Mouse (Mus musculus) limb, embryonic 10.5 days (tissue): ENCODE data around the gene Ccdc105. TPM values are rescaled to one million over a fixed set of nuclear protein-coding genes. Genes with fewer than 3 reads are reported as not detected.
A peak's percentile ranks its signal among the peaks of the same experiment; 100 is the strongest.

Source experiments
- DNase-seq: peaks from one replicate; pipeline ENCODE4 v3.0.0-alpha.2; 2017; ENCODE audit warnings: low spot score
- H3K27ac ChIP-seq: fragments of 300-500 bp; sonication (generic); 2 replicates; pipeline ENCODE4 v1.5.1; 2016; ENCODE audit warnings: mild to moderate bottlenecking
- H3K27me3 ChIP-seq: fragments of 300-500 bp; sonication (generic); 2 replicates; pipeline ENCODE4 v1.6.1; 2016; ENCODE audit warnings: low read depth, mild to moderate bottlenecking; ENCODE audit not compliant: poor library complexity, severe bottlenecking
- H3K36me3 ChIP-seq: fragments of 300-500 bp; sonication (generic); 2 replicates; pipeline ENCODE4 v1.6.1; 2016; ENCODE audit warnings: mild to moderate bottlenecking, moderate library complexity
- H3K4me1 ChIP-seq: fragments of 300-500 bp; sonication (generic); 2 replicates; pipeline ENCODE4 v1.6.1; 2016
- H3K4me3 ChIP-seq: fragments of 300-500 bp; sonication (generic); 2 replicates; pipeline ENCODE4 v1.5.1; 2016; ENCODE audit warnings: mild to moderate bottlenecking, moderate library complexity
- H3K9me3 ChIP-seq: fragments of 300-500 bp; sonication (generic); replicated peaks from 2 replicates; pipeline ENCODE4 v1.6.1; 2016; ENCODE audit warnings: mild to moderate bottlenecking
- WGBS: fragments of 180-500 bp; shearing (Covaris S2); methylation state at CpG from one replicate; pipeline ENCODE4 v1.1.7; 2016; 5-methylcytosine and 5-hydroxymethylcytosine counted together
- polyA plus RNA-seq: library from polyadenylated mRNA; unstranded; fragments of >200 nt; fragmentation: Nextera tagmentation; extraction: Ambion mirVana; gene quantifications from 2 replicates; pipeline ENCODE4 v1.2.1, GENCODE M21; 2016

Ccdc105 gene
- polyA plus RNA-seq, 1 experiment from 2014 or later, result 0.14 TPM

DNA sequence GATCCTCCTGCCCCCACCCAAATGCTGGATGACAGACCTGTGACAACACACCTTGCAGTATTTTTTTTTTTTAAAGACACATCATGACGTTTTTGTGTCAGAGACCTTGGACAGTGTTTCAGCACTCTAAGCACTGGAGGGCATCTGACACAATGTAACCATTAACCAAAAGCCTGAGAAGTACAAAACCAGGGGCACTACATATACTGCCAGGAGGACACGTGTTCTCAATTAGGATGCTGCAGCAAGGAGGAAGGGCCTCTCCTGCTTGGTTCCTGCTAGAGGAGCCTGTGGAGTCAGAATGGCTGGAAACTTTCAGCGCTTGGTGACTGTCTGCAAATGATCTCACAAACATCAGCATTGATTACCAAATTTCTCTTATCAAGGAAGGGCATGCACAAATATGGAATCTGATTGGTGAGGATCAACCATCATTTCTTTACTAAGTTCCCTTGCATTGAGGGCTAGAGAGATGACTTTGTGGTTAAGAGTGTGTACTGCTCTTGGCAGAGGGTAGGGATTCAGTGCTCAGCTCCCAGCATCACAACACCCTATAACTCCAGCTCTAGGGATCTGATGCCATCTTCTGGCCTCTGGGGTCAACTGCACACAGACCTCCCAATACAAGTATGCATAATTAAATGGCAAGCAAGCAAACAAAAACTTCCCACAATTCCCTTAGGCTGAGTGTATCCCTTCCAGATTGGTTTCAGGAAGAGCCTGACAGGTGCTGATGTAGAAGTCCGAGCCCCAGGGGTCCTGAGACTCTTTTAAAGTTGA is 7.2 kb downstream of the Ccdc105 start:
- peaks cover 31% of the 10 kb centered on the region for H3K4me1 ChIP-seq
- H3K4me3 ChIP-seq, result no peak overlapping the region
- WGBS, result 37% methylated on average over 4 of the region's 4 CpGs
- no peaks in the 10 kb centered on the region for H3K36me3 ChIP-seq
- peaks cover 13% of the 10 kb centered on the region for H3K27me3 ChIP-seq
- 0 out of 2 replicates have a peak overlapping the region, but pooled peaks have one; percentile 19 for H3K27ac ChIP-seq
- H3K9me3 ChIP-seq, result no peaks in the 10 kb centered on the region
- no peak for DNase-seq

DNA sequence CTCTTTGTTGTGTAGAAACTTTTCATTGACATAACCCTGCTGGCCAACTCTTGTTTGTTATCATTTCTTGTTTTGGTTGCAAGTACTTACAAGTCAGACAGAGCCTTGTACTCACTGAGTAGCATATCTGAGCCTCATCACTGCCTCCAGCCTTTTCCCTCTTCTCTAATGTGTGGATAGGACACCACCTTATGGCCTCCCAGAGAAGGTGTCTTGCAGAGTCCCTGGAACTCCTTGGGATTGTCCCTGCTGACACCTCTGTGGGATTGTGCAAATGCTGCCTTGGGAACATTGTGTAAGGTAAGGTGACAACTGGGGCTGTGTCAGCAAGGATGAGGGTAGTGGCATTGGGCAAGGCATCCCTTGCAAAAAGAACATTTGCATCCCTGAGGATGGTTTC is 9.1 kb downstream of the Ccdc105 start:
- Histone ChIP-seq H3K4me1 (peaks cover 31% of the 10 kb centered on the region), H3K9me3 (no peaks in the 10 kb centered on the region)
- DNase-seq, result no peak

GRCm38 (mm10) chr10:78739821-78740220 is 13.0 kb downstream of the Ccdc105 start:
- DNase-seq, result no peak
- 86% methylated on average over 4 of the region's 4 CpGs for WGBS
- H3K27ac ChIP-seq, result no peak overlapping the region

More for the DNA sequence above, 9.1 kb downstream of the Ccdc105 start:
- Histone ChIP-seq H3K4me3 (no peak overlapping the region), H3K27ac (no peak overlapping the region), H3K36me3 (no peaks in the 10 kb centered on the region), H3K27me3 (peaks cover 8% of the 10 kb centered on the region)

GRCm38 (mm10) chr10:78727876-78728275 is 25.0 kb downstream of the Ccdc105 start:
- no peak for DNase-seq
- H3K9me3 ChIP-seq, result no peaks in the 10 kb centered on the region
- no peaks in the 10 kb centered on the region for H3K27me3 ChIP-seq
- 87% methylated on average over 5 of the region's 5 CpGs for WGBS
- H3K27ac ChIP-seq, result no peak overlapping the region
- H3K36me3 ChIP-seq, result no peaks in the 10 kb centered on the region
- H3K4me1 ChIP-seq, result peaks cover 9% of the 10 kb centered on the region
- H3K4me3 ChIP-seq, result no peak overlapping the region

More at GRCm38 (mm10) chr10:78739821-78740220, 13.0 kb downstream of the Ccdc105 start:
- H3K4me1 ChIP-seq, result no peaks in the 10 kb centered on the region
- no peak overlapping the region for H3K4me3 ChIP-seq
- H3K27me3 ChIP-seq, result no peaks in the 10 kb centered on the region
- H3K36me3 ChIP-seq, result no peaks in the 10 kb centered on the region
- no peaks in the 10 kb centered on the region for H3K9me3 ChIP-seq

GRCm38 (mm10) chr10:78727035-78727434 is 25.8 kb downstream of the Ccdc105 start:
- no peak overlapping the region for H3K4me3 ChIP-seq
- no peaks in the 10 kb centered on the region for H3K27me3 ChIP-seq
- DNase-seq, result no peak
- peaks cover 11% of the 10 kb centered on the region for H3K4me1 ChIP-seq
- H3K9me3 ChIP-seq, result no peaks in the 10 kb centered on the region
- H3K36me3 ChIP-seq, result no peaks in the 10 kb centered on the region
- H3K27ac ChIP-seq, result no peak overlapping the region
- 80% methylated on average over 3 of the region's 3 CpGs for WGBS

DNA sequence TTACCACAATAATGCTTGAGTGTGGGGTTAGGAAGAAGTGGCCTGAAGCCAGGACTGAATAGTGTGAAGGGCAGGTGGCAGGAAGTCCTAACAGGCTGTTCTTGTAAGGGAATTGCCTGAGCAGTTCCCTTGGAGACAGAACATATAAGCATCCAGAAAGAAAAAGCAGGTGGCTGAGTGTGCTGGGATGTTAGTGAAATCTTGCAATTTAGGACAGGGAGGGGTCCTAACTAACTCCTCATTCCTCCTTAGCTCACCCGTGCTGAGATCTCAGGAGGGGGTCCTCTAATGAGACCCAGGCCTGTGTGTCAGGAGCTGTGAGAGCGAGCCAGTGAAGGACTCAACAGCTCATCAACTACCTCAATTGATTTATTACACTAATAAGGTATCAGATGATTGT is 29.4 kb downstream of the Ccdc105 start:
- WGBS, result 15% methylated on average over 2 of the region's 2 CpGs
- Histone ChIP-seq H3K4me1 (peaks cover 11% of the 10 kb centered on the region), H3K9me3 (no peaks in the 10 kb centered on the region), H3K27ac (no peak overlapping the region), H3K36me3 (no peaks in the 10 kb centered on the region), H3K4me3 (no peak overlapping the region), H3K27me3 (no peaks in the 10 kb centered on the region)
- peak; percentile 47 for DNase-seq

DNA sequence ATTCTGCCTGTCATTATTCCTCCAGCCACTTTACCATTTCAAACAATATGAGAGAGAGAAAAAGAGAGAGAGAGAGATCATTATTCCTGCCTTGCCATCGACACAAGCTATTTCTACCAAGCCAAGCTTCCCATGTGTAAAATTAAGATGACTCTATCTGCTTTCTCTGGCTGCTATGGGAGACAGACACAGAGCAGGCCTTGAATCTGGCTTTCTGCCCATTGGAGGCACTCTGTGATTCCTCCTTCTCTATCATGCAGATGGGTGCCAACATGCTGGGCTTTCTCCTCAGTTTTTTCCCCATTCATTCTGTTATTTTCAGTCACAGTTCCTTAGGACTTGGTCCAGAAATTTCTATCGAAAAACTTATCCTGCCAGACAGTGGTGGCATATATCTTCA is 30.2 kb downstream of the Ccdc105 start:
- H3K27ac ChIP-seq, result no peak overlapping the region
- H3K9me3 ChIP-seq, result no peaks in the 10 kb centered on the region
- no peak overlapping the region for H3K4me3 ChIP-seq
- no peaks in the 10 kb centered on the region for H3K27me3 ChIP-seq
- no peaks in the 10 kb centered on the region for H3K36me3 ChIP-seq
- no peak for DNase-seq
- H3K4me1 ChIP-seq, result peaks cover 11% of the 10 kb centered on the region
- WGBS, result 86% methylated on average over 2 of the region's 2 CpGs

GRCm38 (mm10) chr10:78722036-78722435 is 30.8 kb downstream of the Ccdc105 start:
- Histone ChIP-seq H3K4me1 (peaks cover 11% of the 10 kb centered on the region), H3K4me3 (no peak overlapping the region), H3K9me3 (no peaks in the 10 kb centered on the region), H3K36me3 (no peaks in the 10 kb centered on the region), H3K27me3 (no peaks in the 10 kb centered on the region), H3K27ac (no peak overlapping the region)
- 91% methylated on average over 5 of the region's 5 CpGs for WGBS
- no peak for DNase-seq

DNA sequence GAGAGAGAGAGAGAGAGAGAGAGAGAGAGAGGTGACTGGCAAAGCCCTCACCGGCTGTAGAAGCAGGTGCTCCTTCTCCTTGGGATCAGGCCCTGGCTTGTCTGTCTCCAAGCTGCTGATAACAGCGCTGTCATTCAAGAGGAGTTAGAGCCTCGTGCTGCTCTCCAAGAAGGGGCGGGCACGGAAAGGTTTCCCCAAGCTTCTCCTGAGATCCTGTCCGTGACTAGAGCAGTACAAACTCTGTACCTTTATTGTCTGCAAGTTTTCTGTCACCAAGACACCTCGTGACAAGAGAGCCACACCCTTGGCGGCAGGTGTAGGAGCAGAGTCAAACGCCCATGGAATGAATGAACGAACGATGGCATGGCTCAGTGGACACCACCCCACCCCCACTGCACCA is 34.8 kb downstream of the Ccdc105 start, which contains the start of gene Casp14:
Casp14 (minus strand) TSS at position 239 of the 400 bp plus-strand sequence.
- H3K4me1 ChIP-seq, result 0 out of 2 replicates have a peak, but pooled peaks cover 4% of the 10 kb centered on the region
- DNase-seq, result no peak
- no peak within 1 kb of the TSS for H3K27ac ChIP-seq
- H3K9me3 ChIP-seq, result no peaks in the 10 kb centered on the region
- H3K4me3 ChIP-seq, result no peak within 1 kb of the TSS
- no peaks in the 10 kb centered on the region for H3K36me3 ChIP-seq
- 64% methylated on average over 11 of the region's 11 CpGs for WGBS
- H3K27me3 ChIP-seq, result no peaks in the 10 kb centered on the region

- Histone ChIP-seq H3K27me3 (no peaks in the 10 kb centered on the region), H3K9me3 (no peaks in the 10 kb centered on the region), H3K27ac (no peak overlapping the region), H3K4me1 (no peaks in the 10 kb centered on the region), H3K4me3 (no peak overlapping the region), H3K36me3 (no peaks in the 10 kb centered on the region)
- no peak for DNase-seq
These were observed 36.6 kb downstream of the Ccdc105 start for GRCm38 (mm10) chr10:78716231-78716630.

GRCm38 (mm10) chr10:78715156-78715555 is 37.7 kb downstream of the Ccdc105 start:
- no peak overlapping the region for H3K4me3 ChIP-seq
- no peaks in the 10 kb centered on the region for H3K36me3 ChIP-seq
- no peaks in the 10 kb centered on the region for H3K27me3 ChIP-seq
- DNase-seq, result no peak
- no peak overlapping the region for H3K27ac ChIP-seq
- 91% methylated on average over 7 of the region's 7 CpGs for WGBS
- H3K9me3 ChIP-seq, result no peaks in the 10 kb centered on the region
- no peaks in the 10 kb centered on the region for H3K4me1 ChIP-seq

DNA sequence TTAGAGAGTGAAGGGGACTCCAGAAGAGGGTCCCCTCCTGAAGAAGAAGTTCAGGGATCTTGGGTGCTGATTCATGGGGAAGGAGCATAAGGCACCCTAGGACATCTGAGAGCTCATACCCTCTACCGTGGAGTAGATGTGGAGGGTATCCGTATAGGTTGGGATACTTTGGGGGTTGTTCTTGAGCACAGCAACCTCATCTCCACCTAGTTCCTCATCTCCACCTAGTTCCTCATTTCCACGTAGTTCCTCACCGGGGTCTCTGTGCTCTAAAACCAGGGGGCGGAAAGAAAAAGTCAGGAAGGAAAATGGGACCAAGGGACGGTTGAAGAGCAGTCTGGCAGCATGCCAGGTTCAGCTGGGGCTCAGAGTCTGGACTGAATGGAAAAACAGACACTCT is 38.7 kb downstream of the Ccdc105 start:
- Histone ChIP-seq H3K36me3 (no peaks in the 10 kb centered on the region), H3K4me1 (no peaks in the 10 kb centered on the region), H3K4me3 (no peak overlapping the region), H3K9me3 (no peaks in the 10 kb centered on the region), H3K27me3 (no peaks in the 10 kb centered on the region), H3K27ac (no peak overlapping the region)
- 93% methylated on average over 6 of the region's 6 CpGs for WGBS
- DNase-seq, result no peak

DNA sequence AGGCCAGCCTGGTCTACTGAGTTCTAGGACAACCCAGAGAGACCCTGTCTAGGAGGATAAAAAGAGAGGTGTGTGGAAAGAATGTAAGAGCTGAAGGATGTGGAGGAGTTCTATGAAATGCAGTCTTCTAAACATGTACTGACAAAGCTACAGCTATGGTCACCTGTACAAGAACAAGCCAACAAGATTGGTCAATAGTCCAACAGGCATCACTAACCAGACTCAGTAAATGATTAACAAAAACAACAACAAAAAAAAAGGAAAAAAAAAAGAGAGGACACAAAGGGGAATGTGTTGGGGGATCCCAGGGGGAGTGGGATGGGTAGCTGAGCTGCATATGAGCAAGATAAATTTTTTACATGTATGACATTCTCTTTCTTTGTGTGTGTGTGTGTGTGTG is 42.2 kb downstream of the Ccdc105 start:
- no peak for DNase-seq
- H3K4me1 ChIP-seq, result no peaks in the 10 kb centered on the region
- H3K4me3 ChIP-seq, result no peak overlapping the region
- no peak overlapping the region for H3K27ac ChIP-seq
- H3K9me3 ChIP-seq, result no peaks in the 10 kb centered on the region
- H3K36me3 ChIP-seq, result no peaks in the 10 kb centered on the region
- H3K27me3 ChIP-seq, result no peaks in the 10 kb centered on the region

DNA sequence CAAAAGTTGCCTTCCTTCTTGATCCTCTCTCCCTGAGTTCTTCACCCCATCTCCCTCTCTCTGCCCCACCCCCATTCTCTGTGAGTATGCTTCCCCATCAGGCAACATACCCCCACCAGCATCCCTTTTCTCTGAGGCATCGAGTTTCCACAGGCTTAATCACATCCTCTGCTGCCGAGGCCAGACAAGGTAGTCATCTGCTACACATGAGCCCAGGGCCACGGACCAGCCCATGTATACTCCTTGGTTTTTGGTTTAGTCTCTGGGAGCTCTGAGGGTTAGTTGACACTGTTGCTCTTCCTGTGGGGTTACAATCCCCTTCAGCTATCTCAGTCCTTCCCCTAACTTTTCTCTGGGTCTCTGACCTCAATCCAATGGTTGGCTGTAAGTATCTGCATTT is 52.0 kb downstream of the Ccdc105 start:
- no peak for DNase-seq
- H3K4me1 ChIP-seq, result no peaks in the 10 kb centered on the region
- H3K4me3 ChIP-seq, result no peak overlapping the region
- no peaks in the 10 kb centered on the region for H3K36me3 ChIP-seq
- H3K27me3 ChIP-seq, result no peaks in the 10 kb centered on the region
- 56% methylated on average over 3 of the region's 3 CpGs for WGBS
- H3K9me3 ChIP-seq, result no peaks in the 10 kb centered on the region
- no peak overlapping the region for H3K27ac ChIP-seq
